Mouse (Mus musculus) kidney, postnatal 14 days (tissue): Measurements from ENCODE around the gene Gm26657.

Source experiments
- DNase-seq: peaks from one replicate; pipeline ENCODE4 v3.0.0; 2022; ENCODE audit warnings: mixed read lengths

Gm26657 gene

GRCm38 (mm10) chr4:56767861-56768284, 28.0 kb downstream of the Gm26657 start:
- no peak for DNase-seq

DNA sequence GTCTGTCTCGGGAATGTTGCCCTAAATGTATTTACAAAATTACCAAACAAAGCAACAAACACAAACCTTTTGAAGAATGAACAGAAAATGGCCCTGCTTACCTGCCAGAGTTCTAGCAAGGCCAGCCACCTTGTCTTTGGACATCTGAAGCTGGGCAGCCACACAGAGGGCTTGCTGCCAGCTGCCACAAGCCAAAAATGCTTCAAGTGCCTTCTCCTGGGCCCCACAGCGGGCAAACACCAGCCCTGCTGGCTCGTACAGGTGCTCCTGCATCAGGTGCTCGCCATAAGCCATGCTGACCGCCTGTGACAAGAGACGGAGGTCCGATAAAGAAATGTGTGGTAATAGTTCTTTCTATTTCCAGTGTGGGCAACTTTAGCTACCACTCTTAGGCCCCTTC, 29.0 kb downstream of the Gm26657 start:
- DNase-seq, result no peak

DNA sequence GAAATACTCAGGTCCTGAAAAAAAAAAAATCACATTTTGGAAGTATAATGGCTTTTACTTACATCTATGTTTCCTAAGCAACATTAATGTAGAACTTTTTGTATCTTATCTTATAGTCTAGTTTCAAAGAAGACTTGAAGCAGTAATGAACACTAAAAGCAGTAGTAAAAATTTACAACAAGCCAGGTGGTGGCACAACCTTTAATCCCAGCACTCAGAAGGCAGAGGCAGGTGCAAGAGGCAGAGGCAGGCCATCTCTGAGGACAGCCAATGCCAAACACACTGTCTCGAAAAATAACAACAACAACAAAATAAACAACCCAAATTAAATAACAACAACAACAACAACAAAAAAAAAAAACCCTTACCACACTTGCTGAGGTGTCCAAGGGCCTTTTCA, 31.2 kb downstream of the Gm26657 start:
- DNase-seq, result no peak
